Mouse (Mus musculus) liver (tissue): ENCODE data around the gene Adamtsl4.
"Not testable (repeated sequence)": the region's sequence is repeated elsewhere in the genome, so short reads cannot be mapped to it uniquely, and the experiment has no call there.

ENCODE experiments used
- DNase-seq: peaks from one replicate; pipeline ENCODE4 v3.0.0-alpha.2; 2020; ENCODE audit warnings: mixed read lengths

Adamtsl4 gene

GRCm38 (mm10) chr3:95658868-95659712, 28.6 kb downstream of the Adamtsl4 start:
- peak; percentile 72 for DNase-seq

- DNase-seq = peak; percentile 96
Observed at GRCm38 (mm10) chr3:95658236-95658867, 29.4 kb downstream of the Adamtsl4 start, which contains the start of gene Mcl1. Gene Mcl1, plus strand, starts transcription at chr3:95658788.

DNA sequence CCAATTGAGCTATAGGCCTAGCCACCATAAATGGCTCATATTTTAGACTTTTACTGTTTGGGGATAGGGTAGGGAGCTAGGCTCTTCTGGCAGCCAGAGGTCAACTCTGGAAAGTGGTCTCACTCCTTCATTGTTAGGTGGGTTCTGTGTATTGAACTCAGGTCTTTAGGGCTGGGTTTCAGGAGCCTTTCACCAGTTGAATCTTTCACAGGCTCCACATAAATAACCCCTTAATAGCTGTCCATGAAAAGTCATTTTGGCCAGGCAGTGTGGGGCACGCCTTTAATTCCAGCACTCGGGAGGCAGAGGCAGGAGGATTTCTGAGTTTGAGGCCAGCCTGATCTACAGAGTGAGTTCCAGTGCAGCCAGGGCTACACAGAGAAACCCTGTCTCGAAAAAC, 30.0 kb downstream of the Adamtsl4 start:
- no peak for DNase-seq

- no peak for DNase-seq
Observed at GRCm38 (mm10) chr3:95657108-95657507, 30.6 kb downstream of the Adamtsl4 start.

- DNase-seq = no peak
Observed at GRCm38 (mm10) chr3:95655437-95655836, 32.3 kb downstream of the Adamtsl4 start.

DNA sequence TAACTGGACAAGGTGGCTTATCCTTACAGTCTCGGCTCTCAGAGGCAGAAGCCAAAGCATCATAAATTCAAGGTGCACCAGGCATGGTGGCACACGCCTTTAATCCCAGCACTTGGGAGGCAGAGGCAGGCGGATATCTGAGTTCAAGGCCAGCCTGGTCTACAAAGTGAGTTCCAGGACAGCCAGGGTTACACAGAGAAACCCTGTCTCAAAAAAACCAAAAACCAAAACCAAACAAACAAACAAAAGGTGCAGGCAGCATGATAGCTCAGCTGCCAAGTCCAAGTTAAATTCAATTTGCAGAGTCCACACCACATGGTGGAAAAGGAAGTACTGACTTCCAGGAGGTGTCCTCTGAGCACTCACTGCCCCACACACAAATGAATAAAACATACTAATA, 33.3 kb downstream of the Adamtsl4 start:
- not testable (repeated sequence) for DNase-seq

DNA sequence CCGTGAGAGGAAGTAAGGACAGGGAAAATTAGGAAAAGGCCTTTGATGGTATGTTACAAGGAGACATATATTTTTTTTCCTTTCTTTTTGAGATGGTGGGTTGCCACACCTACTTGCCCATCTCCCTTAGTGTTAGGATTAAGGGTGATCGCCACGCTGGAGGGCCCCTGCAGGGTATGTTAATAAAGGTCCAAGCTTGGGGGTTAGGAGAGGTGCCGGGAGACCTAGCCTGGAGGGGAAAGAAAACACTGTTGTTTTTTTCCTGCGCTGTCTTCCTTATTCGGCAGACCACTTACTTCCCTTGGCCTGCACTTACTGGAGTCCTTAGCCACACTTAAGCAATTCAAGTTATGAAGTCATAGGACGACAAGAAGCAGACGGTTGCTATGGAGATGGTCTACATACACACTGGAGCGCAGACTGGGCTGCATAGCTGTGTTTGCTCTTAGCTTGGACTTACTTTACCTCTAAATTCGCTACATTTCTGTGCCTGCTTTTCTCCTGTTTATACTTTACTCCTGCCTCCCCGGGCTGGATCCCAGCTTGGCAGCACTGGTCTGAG, 34.2 kb downstream of the Adamtsl4 start:
- no peak for DNase-seq

DNA sequence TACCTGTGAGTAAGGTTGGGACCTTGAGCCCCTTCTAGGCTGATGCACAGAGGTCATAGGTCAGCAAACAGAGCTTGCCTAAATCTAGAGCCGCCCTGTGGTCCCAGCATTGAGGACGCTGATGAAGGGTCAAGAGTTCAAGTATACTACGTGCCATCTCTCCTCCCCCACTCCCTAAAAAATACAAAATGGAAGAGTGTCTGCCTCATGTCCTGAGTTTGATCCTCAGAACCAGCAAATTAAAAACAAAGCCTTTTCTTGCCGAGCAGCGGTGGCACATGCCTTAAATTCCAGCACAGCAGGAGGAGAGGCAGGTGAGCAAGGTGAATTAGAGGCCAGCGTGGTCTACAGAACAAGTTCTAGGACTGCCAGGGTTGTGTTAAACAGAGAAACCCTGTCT, 34.8 kb downstream of the Adamtsl4 start:
- DNase-seq = no peak

- no peak for DNase-seq
Observed at GRCm38 (mm10) chr3:95652204-95652811, 35.4 kb downstream of the Adamtsl4 start.

- no peak for DNase-seq
Observed at GRCm38 (mm10) chr3:95651391-95652203, 36.1 kb downstream of the Adamtsl4 start.

DNA sequence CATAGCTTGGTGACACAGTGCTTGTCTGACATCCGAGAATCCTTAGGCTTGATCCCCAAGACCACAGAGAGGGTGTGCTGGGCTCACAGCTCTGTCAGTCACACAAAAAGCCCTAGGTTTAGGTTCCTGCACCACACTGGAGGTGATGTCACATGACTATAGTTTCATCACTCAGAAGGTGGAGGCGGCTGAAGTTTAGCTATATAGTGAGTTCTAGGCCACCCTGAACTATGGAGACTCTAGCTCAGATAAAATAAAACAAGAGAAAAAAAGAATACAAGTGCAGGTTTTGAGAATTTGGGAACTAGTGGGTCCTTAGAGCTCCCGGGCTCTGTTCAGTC, 36.7 kb downstream of the Adamtsl4 start:
- DNase-seq = no peak

- no peak for DNase-seq
Observed at GRCm38 (mm10) chr3:95650276-95651032, 37.3 kb downstream of the Adamtsl4 start.

- DNase-seq = no peak
Observed at GRCm38 (mm10) chr3:95648016-95648415, 39.7 kb downstream of the Adamtsl4 start.

DNA sequence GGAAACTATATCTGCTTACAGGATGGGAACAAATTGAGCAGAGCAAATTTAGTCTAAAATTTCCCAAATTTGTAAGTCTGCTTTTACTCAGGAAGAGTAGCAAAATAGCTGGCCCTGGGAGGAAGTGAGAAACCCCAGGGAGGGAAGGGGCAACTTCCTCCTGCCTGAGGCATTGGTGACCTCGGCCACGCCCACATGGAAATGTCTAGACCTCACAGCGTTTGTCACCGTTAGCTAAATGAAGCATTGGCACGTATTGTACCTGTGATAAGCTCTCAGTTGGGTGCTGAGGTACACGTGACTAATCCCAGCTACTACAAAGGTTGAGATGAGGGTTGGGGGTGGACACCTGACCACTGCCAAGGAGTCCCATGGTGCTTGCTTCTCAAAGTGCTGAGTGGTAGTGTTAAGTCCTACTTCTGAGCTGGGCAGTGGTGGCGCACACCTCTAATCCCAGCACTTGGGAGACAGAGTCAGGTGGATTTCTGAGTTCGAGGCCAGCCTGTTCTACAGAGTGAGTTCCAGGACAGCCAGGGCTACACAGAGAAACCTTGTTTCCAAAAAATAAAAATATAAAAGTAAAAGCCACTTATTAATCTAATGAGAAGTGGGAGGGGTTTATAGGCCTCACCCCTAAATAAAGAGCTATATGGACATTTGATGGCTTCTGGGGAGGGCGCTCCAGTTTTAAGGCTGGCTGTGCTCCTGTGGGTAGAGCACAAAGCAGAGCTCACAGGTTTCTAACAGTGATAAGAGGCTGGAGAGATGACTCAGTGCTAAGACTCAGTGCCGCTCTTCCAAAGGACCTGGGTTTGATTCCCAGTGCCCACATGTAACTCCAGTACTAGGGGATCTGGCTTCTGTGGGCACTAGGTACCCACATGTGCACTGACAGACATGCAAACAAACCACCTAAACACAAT, 42.1 kb downstream of the Adamtsl4 start:
- DNase-seq = peak; percentile 71

- DNase-seq = peak; percentile 17
Observed at GRCm38 (mm10) chr3:95643097-95643496, 44.6 kb downstream of the Adamtsl4 start.

DNA sequence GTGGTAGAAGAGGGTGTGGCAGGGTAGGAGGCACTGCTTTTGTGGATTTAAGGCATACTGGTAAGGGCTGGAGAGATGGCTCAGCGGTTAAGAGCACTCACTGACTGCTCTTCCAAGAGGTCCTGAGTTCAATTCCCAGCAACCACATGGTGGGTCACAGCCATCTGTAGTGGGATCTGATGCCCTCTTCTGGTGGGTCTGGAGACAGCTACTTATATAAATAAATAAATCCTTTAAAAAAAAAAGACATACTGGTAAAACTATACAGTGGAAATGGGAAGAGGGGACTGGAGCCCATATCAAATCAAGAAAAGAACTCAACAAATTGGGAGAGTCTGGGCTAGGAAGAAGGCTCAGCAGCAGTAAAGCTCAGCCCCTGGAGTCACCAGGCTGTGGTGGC, 48.0 kb downstream of the Adamtsl4 start:
- no peak for DNase-seq

GRCm38 (mm10) chr3:95636072-95636471, 51.6 kb downstream of the Adamtsl4 start:
- DNase-seq = no peak

DNA sequence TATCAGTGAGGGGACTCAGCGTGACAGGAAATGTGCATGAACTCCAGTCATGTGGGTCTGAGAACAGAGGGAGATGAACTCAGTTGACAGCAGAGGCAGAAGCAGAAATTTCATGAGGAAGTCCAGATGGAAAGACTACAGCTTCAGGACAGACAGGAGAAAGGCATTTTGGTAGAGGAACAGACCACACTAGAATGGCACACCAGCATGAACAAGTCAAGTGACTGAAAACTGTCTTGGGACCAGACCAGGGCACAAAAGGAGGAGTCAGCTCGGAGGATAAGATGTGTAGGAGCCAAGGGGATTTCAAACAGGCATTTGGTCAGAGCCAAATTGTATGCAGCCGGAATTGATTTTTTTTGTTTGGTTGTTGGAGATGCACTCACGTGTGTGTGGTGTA, 52.1 kb downstream of the Adamtsl4 start:
- no peak for DNase-seq

DNA sequence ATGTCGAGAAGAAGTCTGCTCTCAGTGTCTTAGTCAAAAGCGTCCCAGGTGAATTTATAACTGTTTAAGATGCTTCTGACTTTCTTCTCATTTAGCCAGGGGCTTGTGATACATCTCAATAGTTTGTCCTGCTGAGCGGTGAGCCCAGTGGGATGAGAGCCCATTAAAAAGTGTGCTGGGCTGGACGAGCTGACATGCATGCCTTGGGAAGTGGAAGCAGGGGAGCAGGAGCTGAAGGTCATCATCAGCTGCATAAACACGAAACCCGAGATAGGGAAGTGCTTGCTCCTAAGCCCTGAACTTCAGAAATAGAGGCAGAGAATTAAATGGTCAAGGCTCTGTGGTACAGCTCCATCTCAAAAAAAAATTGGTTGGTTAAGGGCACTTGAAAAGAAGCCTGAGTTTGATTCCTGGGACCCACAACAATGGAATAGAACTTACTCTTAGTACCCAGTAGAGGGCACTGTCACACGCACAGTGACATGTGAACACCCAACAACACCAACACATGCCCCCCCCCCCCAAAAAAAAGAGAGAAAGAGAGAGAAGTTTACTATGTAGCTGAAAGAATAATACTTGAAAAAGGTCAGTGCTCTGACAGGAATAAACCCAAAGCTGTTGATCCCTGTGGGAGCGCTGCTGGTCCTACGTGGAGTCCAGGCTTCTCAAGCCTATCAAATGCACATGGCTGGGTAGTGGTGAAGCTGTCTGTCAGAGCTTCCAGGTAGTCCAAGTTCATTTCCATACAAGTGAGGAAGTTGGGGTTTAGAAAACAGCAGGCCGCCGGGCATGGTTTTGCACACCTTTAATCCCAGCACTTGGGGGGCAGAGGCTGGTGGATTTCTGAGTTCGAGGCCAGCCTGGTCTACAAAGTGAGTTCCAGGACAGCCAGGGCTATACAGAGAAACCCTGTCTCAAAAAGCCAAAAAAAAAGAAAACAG, 54.8 kb downstream of the Adamtsl4 start:
- DNase-seq = no peak

- no peak for DNase-seq
Observed at GRCm38 (mm10) chr3:95631304-95631703, 56.4 kb downstream of the Adamtsl4 start.
